Mouse (Mus musculus) liver, postnatal 0 days (tissue): ENCODE results near the gene Esr2. TPM values are rescaled to one million over a fixed set of nuclear protein-coding genes. Genes with fewer than 3 reads are reported as not detected.

ENCODE experiments used
- ATAC-seq: fragments of 200-750 bp; cut with Nextera tagmentation; 2 replicates; pipeline ENCODE4 v1.8.0; 2017; ENCODE audit warnings: mild to moderate bottlenecking, moderate library complexity
- DNase-seq: peaks from one replicate; pipeline ENCODE4 v3.0.0-alpha.2; 2016
- H3K27ac ChIP-seq: fragments of 300-500 bp; sonication (generic); 2 replicates; pipeline ENCODE4 v1.5.1; 2014; ENCODE audit warnings: antibody characterized with exemption, moderate library complexity, mild to moderate bottlenecking, low read depth
- H3K27me3 ChIP-seq: fragments of 300-500 bp; sonication (generic); 2 replicates; pipeline ENCODE4 v1.6.1; 2014; ENCODE audit warnings: low read length, control low read depth, mixed read lengths; ENCODE audit not compliant: insufficient read depth
- H3K36me3 ChIP-seq: fragments of 300-500 bp; sonication (generic); replicated peaks from 2 replicates; pipeline ENCODE4 v1.6.1; 2014; ENCODE audit warnings: mild to moderate bottlenecking, control low read depth, low read length, moderate library complexity, mixed read lengths; ENCODE audit not compliant: insufficient read depth
- H3K4me1 ChIP-seq: fragments of 300-500 bp; sonication (generic); 2 replicates; pipeline ENCODE4 v1.6.1; 2014; ENCODE audit warnings: antibody characterized with exemption, mild to moderate bottlenecking, control low read depth; ENCODE audit not compliant: insufficient read depth
- H3K4me2 ChIP-seq: fragments of 300-500 bp; sonication (generic); 2 replicates; pipeline ENCODE4 v1.6.1; 2014; ENCODE audit warnings: low read depth, mild to moderate bottlenecking, low read length, moderate library complexity, mixed read lengths
- H3K4me3 ChIP-seq: fragments of 300-500 bp; sonication (generic); 2 replicates; pipeline ENCODE4 v1.5.1; 2014; ENCODE audit warnings: low read depth, low read length
- H3K9ac ChIP-seq: fragments of 300-500 bp; sonication (generic); replicated peaks from 2 replicates; pipeline ENCODE4 v1.6.1; 2014; ENCODE audit warnings: mild to moderate bottlenecking, moderate library complexity
- H3K9me3 ChIP-seq: fragments of 300-500 bp; sonication (generic); 2 replicates; pipeline ENCODE4 v1.6.1; 2016; ENCODE audit warnings: mild to moderate bottlenecking, control low read depth, low read length, mixed read lengths
- CTCF ChIP-seq: sonication (generic); IDR thresholded peaks from 2 replicates; pipeline ENCODE4 v1.5.1; 2016; ENCODE audit warnings: antibody characterized with exemption, low read depth
- EP300 ChIP-seq: IDR thresholded peaks from 2 replicates; pipeline ENCODE4 v1.6.1; 2016; ENCODE audit warnings: antibody characterized with exemption, low read depth, mild to moderate bottlenecking
- WGBS: fragments of 180-500 bp; shearing (Covaris S2); extraction: QIAGEN DNeasy Blood & Tissue Kit; methylation state at CpG from one replicate; pipeline ENCODE4 v1.1.7; 2014; ENCODE audit not compliant: insufficient replicate concordance; 5-methylcytosine and 5-hydroxymethylcytosine counted together
- polyA plus RNA-seq: library from polyadenylated mRNA; unstranded; fragments of >200 nt; fragmentation: Nextera tagmentation; extraction: Ambion mirVana; gene quantifications from 2 replicates; pipeline ENCODE4 v1.2.1, GENCODE M21; 2015

Esr2 gene
- polyA plus RNA-seq, 1 experiment from 2014 or later, result not detected

- Histone ChIP-seq H3K27ac (no peak overlapping the region), H3K4me3 (no peak overlapping the region), H3K36me3 (peaks cover 15% of the 10 kb centered on the region; the same call in 1 of the 2 replicates), H3K9me3 (no peaks in the 10 kb centered on the region), H3K27me3 (no peaks in the 10 kb centered on the region), H3K4me1 (no peaks in the 10 kb centered on the region), H3K9ac (no peak overlapping the region), H3K4me2 (no peak overlapping the region)
- WGBS, result 70% methylated on average over 3 of the region's 3 CpGs
- ATAC-seq (no peak), DNase-seq (no peak)
- TF ChIP-seq EP300 (no peak), CTCF (no peak)
Observed at GRCm38 (mm10) chr12:76111046-76111445, 66.0 kb downstream of the Esr2 start.

GRCm38 (mm10) chr12:76109646-76110405 lies 67.2 kb downstream of the Esr2 start:
- no peak overlapping the region for H3K27ac ChIP-seq
- H3K27me3 ChIP-seq, result no peaks in the 10 kb centered on the region
- DNase-seq (no peak), ATAC-seq (no peak)
- H3K36me3 ChIP-seq, result peaks cover 21% of the 10 kb centered on the region; the same call in 1 of the 2 replicates
- H3K4me3 ChIP-seq, result no peak overlapping the region
- H3K4me2 ChIP-seq, result no peak overlapping the region
- no peak overlapping the region for H3K9ac ChIP-seq
- TF ChIP-seq CTCF (no peak), EP300 (no peak)
- no peaks in the 10 kb centered on the region for H3K4me1 ChIP-seq
- WGBS, result 84% methylated on average over 15 of the region's 15 CpGs
- H3K9me3 ChIP-seq, result no peaks in the 10 kb centered on the region

- Histone ChIP-seq H3K27me3 (no peaks in the 10 kb centered on the region), H3K4me2 (no peak overlapping the region), H3K9ac (no peak overlapping the region), H3K9me3 (no peaks in the 10 kb centered on the region), H3K4me1 (no peaks in the 10 kb centered on the region), H3K4me3 (no peak overlapping the region), H3K36me3 (peaks cover 26% of the 10 kb centered on the region; the same call in 1 of the 2 replicates), H3K27ac (no peak overlapping the region)
- no peak for ATAC-seq
- TF ChIP-seq EP300 (no peak), CTCF (no peak)
- 82% methylated on average over 20 of the region's 20 CpGs for WGBS
- DNase-seq, result no peak
Observed at GRCm38 (mm10) chr12:76104596-76105351, 72.3 kb downstream of the Esr2 start.

- no peak for ATAC-seq
- no peak overlapping the region for H3K4me3 ChIP-seq
- H3K9ac ChIP-seq, result no peak overlapping the region
- DNase-seq, result no peak
- no peak for TF ChIP-seq CTCF
- TF ChIP-seq EP300, result no peak
- no peaks in the 10 kb centered on the region for H3K27me3 ChIP-seq
- H3K27ac ChIP-seq, result no peak overlapping the region
- WGBS, result 86% methylated on average over 12 of the region's 12 CpGs
- H3K36me3 ChIP-seq, result peaks cover 22% of the 10 kb centered on the region
- no peak overlapping the region for H3K4me2 ChIP-seq
- H3K9me3 ChIP-seq, result no peaks in the 10 kb centered on the region
- H3K4me1 ChIP-seq, result no peaks in the 10 kb centered on the region
Observed at GRCm38 (mm10) chr12:76102621-76103020, 74.4 kb downstream of the Esr2 start.

GRCm38 (mm10) chr12:76095117-76096035 lies 81.7 kb downstream of the Esr2 start:
- DNase-seq, result no peak
- no peak overlapping the region for H3K9ac ChIP-seq
- TF ChIP-seq EP300, result no peak
- no peak for TF ChIP-seq CTCF
- WGBS, result 70% methylated on average over 30 of the region's 30 CpGs
- H3K4me2 ChIP-seq, result no peak overlapping the region
- H3K36me3 ChIP-seq, result peaks cover 18% of the 10 kb centered on the region
- no peak overlapping the region for H3K27ac ChIP-seq
- no peaks in the 10 kb centered on the region for H3K4me1 ChIP-seq
- no peak for ATAC-seq
- no peaks in the 10 kb centered on the region for H3K27me3 ChIP-seq
- no peak overlapping the region for H3K4me3 ChIP-seq
- H3K9me3 ChIP-seq, result no peaks in the 10 kb centered on the region
